ENCODE assay signal across 16 mouse cellular contexts in the genomic region with DNA sequence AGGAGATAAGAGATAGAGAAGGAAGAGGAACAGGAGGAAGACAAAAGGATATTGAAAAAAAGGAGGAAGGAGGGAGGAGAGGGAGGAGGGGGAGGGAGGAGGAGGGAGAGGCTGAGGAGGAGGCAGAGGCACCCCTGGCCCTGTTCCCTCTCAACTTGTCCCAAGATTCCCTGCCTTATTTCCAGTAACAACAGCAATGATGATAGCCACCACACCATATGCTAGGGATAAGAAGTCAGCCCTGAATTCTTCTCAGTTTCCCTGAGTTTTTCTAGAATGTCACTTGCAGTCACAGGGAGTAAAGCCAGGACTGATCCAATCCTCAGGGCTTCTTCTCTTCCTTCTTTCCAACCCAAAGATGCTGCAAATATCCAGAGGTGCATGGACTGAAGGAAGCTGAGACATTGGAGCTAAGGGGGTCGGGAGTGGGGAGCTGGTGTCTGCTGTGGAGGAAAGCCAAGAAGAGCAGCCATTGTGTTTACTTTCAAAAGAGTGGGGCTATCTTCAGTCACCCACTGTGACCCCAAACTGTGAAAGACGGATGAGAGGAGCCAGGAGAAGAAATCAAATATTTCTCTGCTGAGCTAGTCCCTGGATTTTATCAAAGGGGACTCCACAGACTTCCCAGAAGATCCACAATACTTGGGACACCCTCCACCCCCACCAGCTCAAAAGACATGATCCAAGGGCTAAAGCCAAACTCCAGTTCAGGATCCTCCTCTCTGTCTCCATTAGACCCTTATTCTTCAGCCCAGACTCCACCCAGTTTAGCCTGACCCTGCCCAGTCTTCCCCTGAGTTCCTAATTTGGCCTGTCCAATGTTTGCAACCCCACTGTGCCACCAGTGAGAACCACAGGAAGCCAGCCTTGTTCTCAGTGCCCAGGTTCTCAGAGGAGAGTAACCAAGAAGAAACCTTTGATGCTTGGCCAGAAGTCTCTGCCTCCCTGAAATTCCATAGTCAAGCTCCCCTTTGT.
"Had no signal": no experiment of that assay in that cellular context is flagged by ENCODE, and none has a peak within 500 bp of the region (broad histone marks: within the 10 kb centered on the region; RNA-seq: fewer than 3 reads in every experiment).

No protein-coding gene starts in this region.

- H3K9ac ChIP-seq: limb, embryonic 12.5 days; liver, embryonic 14.5 days; midbrain, embryonic 15.5 days; neural tube, embryonic 12.5 days had no signal

- H3K36me3 ChIP-seq: limb, embryonic 12.5 days; midbrain, embryonic 15.5 days; neural tube, embryonic 12.5 days had no signal

- H3K4me2 ChIP-seq: limb, embryonic 12.5 days; midbrain, embryonic 11.5 days; midbrain, embryonic 15.5 days; neural tube, embryonic 12.5 days had no signal

- H3K27me3 ChIP-seq: limb, embryonic 12.5 days; midbrain, embryonic 15.5 days; neural tube, embryonic 12.5 days had no signal

- H3K9me3 ChIP-seq: midbrain, embryonic 15.5 days; neural tube, embryonic 12.5 days had no signal

- H3K4me1 ChIP-seq: limb, embryonic 12.5 days; midbrain, embryonic 15.5 days; neural tube, embryonic 12.5 days had no signal

- ATAC-seq: intestine, postnatal 0 days; midbrain, embryonic 15.5 days had no signal

- DNase-seq: kidney, adult 8-10 months; kidney, postnatal 4 days; liver; spleen, adult 18-20 months; thymus, adult 18-20 months; thymus, postnatal 14 days had no signal

- H3K4me3 ChIP-seq: layer of hippocampus, adult 2 months; limb, embryonic 12.5 days; megakaryocyte, embryonic 14.5 days; midbrain, embryonic 15.5 days; neural tube, embryonic 12.5 days had no signal

- H3K27ac ChIP-seq: kidney, postnatal 0 days; layer of hippocampus, adult 2 months; limb, embryonic 12.5 days; liver, embryonic 14.5 days; macrophage; midbrain, embryonic 15.5 days; neural tube, embryonic 12.5 days had no signal
